Mouse (Mus musculus) neural tube, embryonic 13.5 days (tissue): ENCODE data around the gene Ifngr1. TPM values are rescaled to one million over a fixed set of nuclear protein-coding genes. Genes with fewer than 3 reads are reported as not detected.

ENCODE experiments used
- ATAC-seq: fragments of 200-750 bp; cut with Nextera tagmentation; 2 replicates; pipeline ENCODE4 v1.8.0; 2017; ENCODE audit warnings: low read depth, mild to moderate bottlenecking, moderate TSS enrichment, moderate library complexity
- H3K27ac ChIP-seq: fragments of 300-500 bp; sonication (generic); replicated peaks from 2 replicates; pipeline ENCODE4 v1.5.1; 2015; ENCODE audit warnings: moderate library complexity, mild to moderate bottlenecking, inconsistent platforms
- H3K27me3 ChIP-seq: fragments of 300-500 bp; sonication (generic); 2 replicates; pipeline ENCODE4 v1.6.1; 2015; ENCODE audit warnings: mild to moderate bottlenecking, inconsistent platforms
- H3K36me3 ChIP-seq: fragments of 300-500 bp; sonication (generic); 2 replicates; pipeline ENCODE4 v1.6.1; 2015; ENCODE audit warnings: mild to moderate bottlenecking, inconsistent platforms
- H3K4me1 ChIP-seq: fragments of 300-500 bp; sonication (generic); replicated peaks from 2 replicates; pipeline ENCODE4 v1.6.1; 2015; ENCODE audit warnings: inconsistent platforms
- H3K4me2 ChIP-seq: fragments of 300-500 bp; sonication (generic); 2 replicates; pipeline ENCODE4 v1.6.1; 2015; ENCODE audit warnings: inconsistent platforms, mild to moderate bottlenecking, moderate library complexity
- H3K4me3 ChIP-seq: fragments of 300-500 bp; sonication (generic); 2 replicates; pipeline ENCODE4 v1.5.1; 2015; ENCODE audit warnings: mild to moderate bottlenecking, inconsistent platforms
- H3K9ac ChIP-seq: fragments of 300-500 bp; sonication (generic); 2 replicates; pipeline ENCODE4 v1.6.1; 2015; ENCODE audit warnings: moderate library complexity, mild to moderate bottlenecking, inconsistent platforms
- H3K9me3 ChIP-seq: fragments of 300-500 bp; sonication (generic); 2 replicates; pipeline ENCODE4 v1.6.1; 2016; ENCODE audit warnings: inconsistent platforms
- WGBS: fragments of 180-500 bp; shearing (Covaris S2); methylation state at CpG from one replicate; pipeline ENCODE4 v1.1.7; 2015; 5-methylcytosine and 5-hydroxymethylcytosine counted together
- polyA plus RNA-seq: library from polyadenylated mRNA; unstranded; fragments of >200 nt; fragmentation: Nextera tagmentation; extraction: Ambion mirVana; gene quantifications from 2 replicates; pipeline ENCODE4 v1.2.1, GENCODE M21; 2015

Ifngr1 gene
- polyA plus RNA-seq, 1 experiment from 2014 or later: 23.9 TPM

DNA sequence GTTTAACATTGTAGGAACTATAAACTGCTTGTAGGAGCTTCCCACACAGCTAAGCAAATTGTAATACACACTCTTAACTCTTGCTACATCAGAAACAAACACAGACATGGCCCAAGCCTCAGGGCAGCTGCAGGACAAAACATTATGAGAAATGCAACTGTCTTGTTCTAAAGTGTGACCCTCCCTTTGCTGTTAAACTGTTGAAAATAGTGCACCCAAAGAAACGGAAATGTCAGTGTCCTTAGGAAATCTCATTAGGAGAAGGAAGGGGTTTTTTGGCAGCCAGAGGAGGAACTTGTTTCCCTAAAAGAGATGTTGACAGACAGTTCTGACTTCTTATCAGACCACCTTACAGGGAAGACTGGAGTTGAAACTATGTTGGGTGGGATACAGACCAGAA, 21.0 kb upstream of the Ifngr1 start:
- no peaks in the 10 kb centered on the region for H3K27me3 ChIP-seq
- H3K4me1 ChIP-seq: no peaks in the 10 kb centered on the region
- no peak overlapping the region for H3K9ac ChIP-seq
- no peak overlapping the region for H3K4me3 ChIP-seq
- 81% methylated on average over 1 of the region's 1 CpGs for WGBS
- H3K4me2 ChIP-seq: no peak overlapping the region
- no peak overlapping the region for H3K27ac ChIP-seq
- no peaks in the 10 kb centered on the region for H3K9me3 ChIP-seq
- no peak for ATAC-seq
- H3K36me3 ChIP-seq: no peaks in the 10 kb centered on the region

- no peaks in the 10 kb centered on the region for H3K4me1 ChIP-seq
- no peak overlapping the region for H3K4me2 ChIP-seq
- no peak overlapping the region for H3K9ac ChIP-seq
- H3K27ac ChIP-seq: no peak overlapping the region
- no peaks in the 10 kb centered on the region for H3K27me3 ChIP-seq
- H3K4me3 ChIP-seq: no peak overlapping the region
- 96% methylated on average over 3 of the region's 3 CpGs for WGBS
- no peak for ATAC-seq
- H3K36me3 ChIP-seq: no peaks in the 10 kb centered on the region
- no peaks in the 10 kb centered on the region for H3K9me3 ChIP-seq
Measured at GRCm38 (mm10) chr10:19577571-19577970, 14.2 kb upstream of the Ifngr1 start.

GRCm38 (mm10) chr10:19578001-19578400, 13.7 kb upstream of the Ifngr1 start:
- Histone ChIP-seq H3K9ac (no peak overlapping the region), H3K4me2 (no peak overlapping the region), H3K27me3 (no peaks in the 10 kb centered on the region), H3K36me3 (no peaks in the 10 kb centered on the region), H3K9me3 (no peaks in the 10 kb centered on the region), H3K4me1 (no peaks in the 10 kb centered on the region), H3K27ac (no peak overlapping the region), H3K4me3 (no peak overlapping the region)
- WGBS: 86% methylated on average over 6 of the region's 6 CpGs
- no peak for ATAC-seq

DNA sequence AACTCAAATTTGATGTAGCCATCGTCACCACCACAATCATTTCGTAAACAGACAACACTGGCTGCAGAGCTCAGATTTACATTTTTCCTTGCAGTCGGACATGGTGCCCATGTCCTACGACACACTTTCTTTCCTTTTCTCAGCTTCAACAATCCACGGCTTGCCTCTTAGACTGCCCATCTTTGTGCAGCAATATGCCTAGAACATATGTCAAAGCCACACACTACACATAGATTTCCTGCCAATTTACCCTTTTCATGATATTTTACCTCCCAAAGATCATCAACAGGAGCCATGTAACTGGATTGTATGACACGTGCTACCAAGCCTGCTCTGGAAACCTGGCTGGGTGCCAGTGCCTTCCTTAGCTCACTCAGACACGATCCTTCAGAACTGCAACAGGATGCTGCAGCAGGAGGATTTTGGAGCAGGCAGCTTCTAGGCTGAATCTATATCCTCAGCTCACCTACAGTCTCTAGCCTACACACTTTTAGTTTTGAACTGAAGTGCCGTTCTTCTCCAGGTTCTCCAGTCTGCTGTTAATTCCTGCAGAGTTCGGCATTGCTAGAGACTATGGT, 13.3 kb upstream of the Ifngr1 start:
- 79% methylated on average over 9 of the region's 9 CpGs for WGBS

GRCm38 (mm10) chr10:19580660-19581059, 11.1 kb upstream of the Ifngr1 start:
- Histone ChIP-seq H3K9ac (no peak overlapping the region), H3K4me2 (no peak overlapping the region), H3K27ac (no peak overlapping the region), H3K4me1 (no peaks in the 10 kb centered on the region), H3K27me3 (no peaks in the 10 kb centered on the region), H3K4me3 (no peak overlapping the region), H3K9me3 (no peaks in the 10 kb centered on the region), H3K36me3 (no peaks in the 10 kb centered on the region)
- WGBS: 66% methylated on average over 3 of the region's 3 CpGs
- ATAC-seq: no peak

More for the DNA sequence above, 13.3 kb upstream of the Ifngr1 start:
- H3K9ac ChIP-seq: no peak overlapping the region
- no peaks in the 10 kb centered on the region for H3K36me3 ChIP-seq
- H3K4me1 ChIP-seq: no peaks in the 10 kb centered on the region
- H3K27me3 ChIP-seq: no peaks in the 10 kb centered on the region
- H3K4me2 ChIP-seq: no peak overlapping the region
- no peaks in the 10 kb centered on the region for H3K9me3 ChIP-seq
- H3K27ac ChIP-seq: no peak overlapping the region
- no peak for ATAC-seq
- no peak overlapping the region for H3K4me3 ChIP-seq

DNA sequence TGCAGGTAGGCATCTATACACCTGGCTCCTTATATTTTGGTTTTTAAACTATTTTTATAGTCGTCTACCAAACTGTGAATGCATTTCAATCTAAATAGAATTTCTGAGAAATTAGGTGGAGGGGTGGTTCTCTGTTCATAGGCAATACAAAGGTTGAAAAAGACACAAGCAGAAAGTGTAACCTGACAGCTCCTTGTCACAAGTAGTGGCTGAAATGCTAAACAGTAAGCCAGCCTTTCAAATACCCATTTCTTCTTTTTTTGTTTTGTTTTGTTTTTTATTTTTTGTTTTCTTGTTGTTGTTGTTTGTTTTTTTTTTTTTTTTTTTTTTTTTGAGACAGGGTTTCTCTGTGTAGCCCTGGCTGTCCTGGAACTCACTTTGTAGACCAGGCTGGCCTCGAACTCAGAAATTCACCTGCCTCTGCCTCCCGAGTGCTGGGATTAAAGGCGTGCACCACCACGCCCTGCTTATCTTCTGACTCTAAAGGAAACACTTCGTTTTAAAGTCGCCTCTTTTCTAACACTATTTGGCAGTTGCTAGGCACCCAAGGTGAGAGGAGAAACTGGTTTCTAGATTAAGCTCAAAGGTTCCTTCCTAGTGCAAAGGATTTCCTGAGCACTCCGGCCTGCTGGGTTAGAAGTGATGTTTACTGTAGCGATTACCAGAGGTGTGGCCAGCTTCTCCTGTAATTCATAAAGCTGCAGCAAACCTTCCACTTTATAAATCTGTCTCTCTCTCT, 9.7 kb upstream of the Ifngr1 start:
- Histone ChIP-seq H3K4me3 (no peak overlapping the region), H3K27me3 (no peaks in the 10 kb centered on the region), H3K9me3 (no peaks in the 10 kb centered on the region), H3K4me1 (no peaks in the 10 kb centered on the region), H3K36me3 (no peaks in the 10 kb centered on the region), H3K4me2 (no peak overlapping the region), H3K27ac (no peak overlapping the region), H3K9ac (no peak overlapping the region)
- no peak for ATAC-seq
- 81% methylated on average over 9 of the region's 9 CpGs for WGBS

- Histone ChIP-seq H3K27ac (no peak overlapping the region), H3K4me3 (no peak overlapping the region), H3K4me2 (no peak overlapping the region), H3K4me1 (no peaks in the 10 kb centered on the region), H3K27me3 (no peaks in the 10 kb centered on the region), H3K9me3 (no peaks in the 10 kb centered on the region), H3K36me3 (no peaks in the 10 kb centered on the region), H3K9ac (no peak overlapping the region)
- WGBS: 80% methylated on average over 7 of the region's 7 CpGs
- ATAC-seq: no peak
Measured at GRCm38 (mm10) chr10:19582806-19583430, 8.8 kb upstream of the Ifngr1 start.

- Histone ChIP-seq H3K27ac (no peak overlapping the region), H3K27me3 (no peaks in the 10 kb centered on the region), H3K4me1 (no peaks in the 10 kb centered on the region), H3K9ac (no peak overlapping the region), H3K4me3 (no peak overlapping the region), H3K36me3 (no peaks in the 10 kb centered on the region), H3K4me2 (no peak overlapping the region), H3K9me3 (no peaks in the 10 kb centered on the region)
- no peak for ATAC-seq
- 76% methylated on average over 2 of the region's 2 CpGs for WGBS
Measured at GRCm38 (mm10) chr10:19584064-19584463, 7.7 kb upstream of the Ifngr1 start.

DNA sequence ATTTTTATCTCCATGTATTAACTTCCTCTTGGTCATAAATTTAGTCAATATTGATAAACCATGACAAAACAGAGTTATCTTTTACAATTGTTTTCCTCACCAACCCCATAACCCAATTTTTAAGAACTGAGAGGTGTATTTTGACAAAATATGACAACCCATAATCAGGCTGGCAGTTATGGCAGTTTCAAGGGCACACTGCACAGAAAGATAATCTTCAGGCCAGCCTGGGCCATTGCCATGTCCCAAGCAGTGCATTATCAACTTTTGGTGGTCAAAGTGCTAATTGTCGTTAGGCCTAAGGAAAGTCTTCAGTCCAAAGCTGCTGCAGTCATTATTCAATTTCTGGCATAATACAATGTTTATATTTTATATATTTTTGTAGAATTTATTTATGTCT, 6.9 kb upstream of the Ifngr1 start:
- Histone ChIP-seq H3K4me1 (no peaks in the 10 kb centered on the region), H3K9me3 (no peaks in the 10 kb centered on the region), H3K36me3 (no peaks in the 10 kb centered on the region), H3K27me3 (0 out of 2 replicates have a peak, but pooled peaks cover 3% of the 10 kb centered on the region), H3K27ac (no peak overlapping the region), H3K4me2 (no peak overlapping the region), H3K9ac (no peak overlapping the region), H3K4me3 (no peak overlapping the region)
- 89% methylated on average over 1 of the region's 1 CpGs for WGBS
- ATAC-seq: no peak

GRCm38 (mm10) chr10:19585860-19586259, 5.9 kb upstream of the Ifngr1 start:
- WGBS: 89% methylated on average over 5 of the region's 5 CpGs
- H3K4me1 ChIP-seq: no peaks in the 10 kb centered on the region
- no peak overlapping the region for H3K9ac ChIP-seq
- H3K36me3 ChIP-seq: no peaks in the 10 kb centered on the region
- 0 out of 2 replicates have a peak, but pooled peaks cover 5% of the 10 kb centered on the region for H3K27me3 ChIP-seq
- no peak overlapping the region for H3K4me2 ChIP-seq
- no peak for ATAC-seq
- H3K9me3 ChIP-seq: no peaks in the 10 kb centered on the region
- H3K4me3 ChIP-seq: no peak overlapping the region
- no peak overlapping the region for H3K27ac ChIP-seq

DNA sequence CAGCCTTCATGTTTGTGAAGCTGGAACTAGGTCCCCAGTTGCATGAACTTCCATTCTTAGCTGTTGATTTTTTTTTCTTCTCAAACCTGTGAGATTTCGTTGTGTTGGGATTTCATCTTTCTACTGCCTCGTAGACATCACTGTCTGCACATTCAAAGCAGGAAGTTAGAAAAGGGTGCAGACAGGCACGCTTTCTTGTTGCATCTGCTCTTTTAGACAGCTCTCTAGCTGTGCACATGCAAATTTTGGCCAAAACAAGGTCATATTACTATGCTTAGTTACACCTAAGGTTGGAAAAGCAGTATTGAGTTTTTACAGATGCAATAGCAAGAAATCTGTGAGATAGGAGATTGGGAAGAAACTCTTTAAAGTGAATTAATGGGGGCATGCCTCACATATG, 4.5 kb upstream of the Ifngr1 start:
- Histone ChIP-seq H3K36me3 (no peaks in the 10 kb centered on the region), H3K9me3 (no peaks in the 10 kb centered on the region), H3K27me3 (0 out of 2 replicates have a peak, but pooled peaks cover 5% of the 10 kb centered on the region), H3K27ac (no peak overlapping the region), H3K4me1 (peaks cover under 1% of the 10 kb centered on the region; the same call in 1 of the 2 replicates), H3K9ac (no peak overlapping the region), H3K4me2 (no peak overlapping the region), H3K4me3 (no peak overlapping the region)
- ATAC-seq: no peak
- 84% methylated on average over 3 of the region's 3 CpGs for WGBS

DNA sequence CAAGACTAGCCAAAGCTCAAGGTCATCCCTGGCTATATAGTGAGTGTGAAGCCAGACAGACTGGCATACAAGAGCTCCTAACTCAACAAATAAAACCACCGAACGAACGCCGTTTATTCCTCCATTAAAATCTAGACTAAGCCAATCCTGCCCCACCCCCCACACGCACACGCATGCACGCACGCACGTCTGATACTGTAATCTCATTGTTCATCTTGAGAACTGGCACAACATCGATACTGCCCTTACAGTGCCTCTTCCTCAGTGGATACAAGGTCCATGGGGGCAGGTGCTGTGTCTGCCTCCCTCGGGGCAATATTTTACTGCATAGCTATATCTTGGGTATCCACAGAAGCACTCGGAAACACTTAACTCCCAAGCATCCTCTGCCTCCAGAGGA, 2.1 kb upstream of the Ifngr1 start:
- ATAC-seq: no peak
- Histone ChIP-seq H3K27me3 (0 out of 2 replicates have a peak, but pooled peaks cover 5% of the 10 kb centered on the region), H3K9me3 (no peaks in the 10 kb centered on the region), H3K36me3 (no peaks in the 10 kb centered on the region), H3K9ac (no peak overlapping the region), H3K27ac (no peak overlapping the region), H3K4me1 (peaks cover 21% of the 10 kb centered on the region), H3K4me3 (no peak overlapping the region), H3K4me2 (no peak overlapping the region)
- WGBS: 88% methylated on average over 12 of the region's 12 CpGs
